Mouse (Mus musculus) lung, adult 2 months (tissue): ENCODE measurements around the gene Senp6. TPM values are rescaled to one million over a fixed set of nuclear protein-coding genes. Genes with fewer than 3 reads are reported as not detected.
A peak's percentile ranks its signal among the peaks of the same experiment; 100 is the strongest.
"Not testable (repeated sequence)": the region's sequence is repeated elsewhere in the genome, so short reads cannot be mapped to it uniquely, and the experiment has no call there.

ENCODE experiments used
- DNase-seq: peaks from one replicate; pipeline ENCODE4 v3.0.0; 2022
- H3K4me1 ChIP-seq: fragments of 200-500 bp; 2 replicates; pipeline ENCODE4 v1.6.1; 2011; ENCODE audit warnings: low read length; ENCODE audit not compliant: control insufficient read depth, insufficient read depth
- H3K4me3 ChIP-seq: fragments of 200-500 bp; replicated peaks from 2 replicates; pipeline ENCODE3; 2011; ENCODE audit warnings: low read depth, mild to moderate bottlenecking, control low read depth, low read length; ENCODE audit errors: extremely low read depth
- CTCF ChIP-seq: fragments of 200-500 bp; IDR thresholded peaks from 2 replicates; pipeline ENCODE4 v1.5.1; 2011; ENCODE audit warnings: mild to moderate bottlenecking, low read length, control low read depth; ENCODE audit not compliant: insufficient read depth
- POLR2A ChIP-seq: fragments of 200-500 bp; IDR thresholded peaks from 2 replicates; pipeline ENCODE4 v1.6.1; 2011; ENCODE audit warnings: low read depth, mild to moderate bottlenecking, control low read depth, low read length, borderline replicate concordance; ENCODE audit errors: extremely low read depth
- WGBS: fragments of 180-500 bp; shearing (Covaris S2); methylation state at CpG from one replicate; pipeline ENCODE4 v1.1.7; 2018; 5-methylcytosine and 5-hydroxymethylcytosine counted together
- polyA plus RNA-seq: library from polyadenylated mRNA; depleted of rRNA; stranded (reverse); fragments of >200 nt; gene quantifications from 2 replicates; pipeline ENCODE4 v1.2.3, GENCODE M21; 2012

The Senp6 gene
- polyA plus RNA-seq, 1 experiment: 25.3 TPM

- no peak overlapping the region for H3K4me3 ChIP-seq
- TF ChIP-seq POLR2A (no peak), CTCF (no peak)
- WGBS: 28% methylated on average over 2 of the region's 2 CpGs
These were observed 27.3 kb upstream of the Senp6 start for GRCm38 (mm10) chr9:80039296-80039815.

GRCm38 (mm10) chr9:80044301-80044700 lies 22.4 kb upstream of the Senp6 start:
- WGBS: 83% methylated on average over 4 of the region's 4 CpGs
- DNase-seq: not testable (repeated sequence)

More at GRCm38 (mm10) chr9:80039296-80039815, 27.3 kb upstream of the Senp6 start:
- no peak for DNase-seq
- no peaks in the 10 kb centered on the region for H3K4me1 ChIP-seq

GRCm38 (mm10) chr9:80049271-80049670 lies 17.4 kb upstream of the Senp6 start:
- not testable (repeated sequence) for H3K4me1 ChIP-seq

More at GRCm38 (mm10) chr9:80044301-80044700, 22.4 kb upstream of the Senp6 start:
- H3K4me3 ChIP-seq, H3K4me1 ChIP-seq: not testable (repeated sequence)

GRCm38 (mm10) chr9:80052951-80053350 lies 13.8 kb upstream of the Senp6 start:
- no peak for DNase-seq
- TF ChIP-seq CTCF (no peak), POLR2A (no peak)
- WGBS: 85% methylated on average over 5 of the region's 5 CpGs
- Histone ChIP-seq H3K4me3 (no peak overlapping the region), H3K4me1 (no peaks in the 10 kb centered on the region)

More at GRCm38 (mm10) chr9:80049271-80049670, 17.4 kb upstream of the Senp6 start:
- WGBS: 65% methylated on average over 5 of the region's 5 CpGs
- H3K4me3 ChIP-seq, DNase-seq: not testable (repeated sequence)

GRCm38 (mm10) chr9:80057690-80058089 lies 9.0 kb upstream of the Senp6 start:
- WGBS: 56% methylated on average over 2 of the region's 2 CpGs
- Histone ChIP-seq H3K4me3 (no peak overlapping the region), H3K4me1 (no peaks in the 10 kb centered on the region)
- no peak for TF ChIP-seq POLR2A
- no peak for DNase-seq

- 88% methylated on average over 2 of the region's 2 CpGs for WGBS
- H3K4me3 ChIP-seq, H3K4me1 ChIP-seq, DNase-seq: not testable (repeated sequence)
These were observed 1.2 kb upstream of the Senp6 start for GRCm38 (mm10) chr9:80065495-80065894.

GRCm38 (mm10) chr9:80067221-80068027 lies 721 bp downstream of the Senp6 start:
- H3K4me1 ChIP-seq: peaks cover 7% of the 10 kb centered on the region
- DNase-seq: peak; percentile 84
- WGBS: under 1% methylated on average over 80 of the region's 93 CpGs
- peak overlapping the region; percentile 75 for H3K4me3 ChIP-seq
- TF ChIP-seq CTCF: no peak

GRCm38 (mm10) chr9:80068028-80068515 lies 1.4 kb downstream of the Senp6 start:
- Histone ChIP-seq H3K4me3 (peak overlapping the region; percentile 75), H3K4me1 (peaks cover 9% of the 10 kb centered on the region)
- under 1% methylated on average over 18 of the region's 18 CpGs for WGBS
- TF ChIP-seq CTCF (no peak), POLR2A (no peak)
- peak; percentile 69 for DNase-seq

GRCm38 (mm10) chr9:80068735-80069315 lies 2.1 kb downstream of the Senp6 start:
- WGBS: 15% methylated on average over 11 of the region's 11 CpGs
- Histone ChIP-seq H3K4me3 (peak overlapping the region; percentile 58), H3K4me1 (peaks cover 9% of the 10 kb centered on the region)
- TF ChIP-seq CTCF (no peak), POLR2A (no peak)
- DNase-seq: no peak

GRCm38 (mm10) chr9:80070026-80070425 lies 3.3 kb downstream of the Senp6 start:
- DNase-seq: no peak
- Histone ChIP-seq H3K4me3 (no peak overlapping the region), H3K4me1 (peaks cover 9% of the 10 kb centered on the region)
- 23% methylated on average over 3 of the region's 3 CpGs for WGBS
- TF ChIP-seq POLR2A: no peak
- no peak for TF ChIP-seq CTCF
